Mouse (Mus musculus) hindbrain, embryonic 15.5 days (tissue): ENCODE results near the gene Gm20388. TPM values are rescaled to one million over a fixed set of nuclear protein-coding genes. Genes with fewer than 3 reads are reported as not detected.

ENCODE experiments used
- ATAC-seq: fragments of 200-750 bp; cut with Nextera tagmentation; 2 replicates; pipeline ENCODE4 v1.8.0; 2017; ENCODE audit warnings: low read depth, moderate number of reproducible peaks, moderate TSS enrichment; ENCODE audit not compliant: low FRiP score
- H3K27ac ChIP-seq: fragments of 300-500 bp; sonication (generic); replicated peaks from 2 replicates; pipeline ENCODE4 v1.5.1; 2015; ENCODE audit warnings: mild to moderate bottlenecking, inconsistent platforms
- H3K27me3 ChIP-seq: fragments of 300-500 bp; sonication (generic); 2 replicates; pipeline ENCODE4 v1.6.1; 2015; ENCODE audit warnings: control low read depth, inconsistent platforms
- H3K36me3 ChIP-seq: fragments of 300-500 bp; sonication (generic); 2 replicates; pipeline ENCODE4 v1.6.1; 2015; ENCODE audit warnings: control low read depth, inconsistent platforms
- H3K4me1 ChIP-seq: fragments of 300-500 bp; sonication (generic); replicated peaks from 2 replicates; pipeline ENCODE4 v1.6.1; 2015; ENCODE audit warnings: control low read depth, inconsistent platforms
- H3K4me2 ChIP-seq: fragments of 300-500 bp; sonication (generic); 2 replicates; pipeline ENCODE4 v1.6.1; 2015; ENCODE audit warnings: moderate library complexity, mild to moderate bottlenecking, inconsistent platforms
- H3K4me3 ChIP-seq: fragments of 300-500 bp; sonication (generic); 2 replicates; pipeline ENCODE4 v1.5.1; 2015; ENCODE audit warnings: mild to moderate bottlenecking, inconsistent platforms
- H3K9ac ChIP-seq: fragments of 300-500 bp; sonication (generic); 2 replicates; pipeline ENCODE4 v1.6.1; 2015; ENCODE audit warnings: inconsistent platforms
- H3K9me3 ChIP-seq: fragments of 300-500 bp; sonication (generic); 2 replicates; pipeline ENCODE4 v1.6.1; 2016; ENCODE audit warnings: control low read depth, inconsistent platforms
- WGBS: fragments of 180-500 bp; shearing (Covaris S2); methylation state at CpG from one replicate; pipeline ENCODE4 v1.1.7; 2015; 5-methylcytosine and 5-hydroxymethylcytosine counted together
- polyA plus RNA-seq: library from polyadenylated mRNA; unstranded; fragments of >200 nt; fragmentation: Nextera tagmentation; extraction: Ambion mirVana; gene quantifications from 2 replicates; pipeline ENCODE4 v1.2.1, GENCODE M21; 2015

Gene Gm20388
- polyA plus RNA-seq, 1 experiment from 2014 or later = 5.4 TPM

- Histone ChIP-seq H3K9ac (no peak overlapping the region), H3K4me3 (no peak overlapping the region), H3K27ac (no peak overlapping the region), H3K4me1 (peaks cover 5% of the 10 kb centered on the region), H3K27me3 (no peaks in the 10 kb centered on the region), H3K36me3 (peaks cover 12% of the 10 kb centered on the region), H3K9me3 (no peaks in the 10 kb centered on the region), H3K4me2 (no peak overlapping the region)
- 47% methylated on average over 19 of the region's 19 CpGs for WGBS
- ATAC-seq = peak; percentile 65
Observed at GRCm38 (mm10) chr8:124346852-124347523, 4436.3 kb downstream of the Gm20388 start.

- Histone ChIP-seq H3K4me1 (peaks cover 5% of the 10 kb centered on the region), H3K4me2 (no peak overlapping the region), H3K36me3 (peaks cover 10% of the 10 kb centered on the region), H3K27me3 (no peaks in the 10 kb centered on the region), H3K9ac (no peak overlapping the region), H3K4me3 (no peak overlapping the region), H3K9me3 (no peaks in the 10 kb centered on the region), H3K27ac (no peak overlapping the region)
- ATAC-seq = peak; percentile 12; the same call in 1 of the 2 replicates
- WGBS = 61% methylated on average over 1 of the region's 1 CpGs
Observed at GRCm38 (mm10) chr8:124348087-124348486, 4437.4 kb downstream of the Gm20388 start.

GRCm38 (mm10) chr8:124349663-124350062 is 4439.0 kb downstream of the Gm20388 start:
- no peaks in the 10 kb centered on the region for H3K9me3 ChIP-seq
- H3K27ac ChIP-seq = no peak overlapping the region
- H3K4me1 ChIP-seq = peaks cover 5% of the 10 kb centered on the region
- ATAC-seq = no peak
- H3K4me3 ChIP-seq = no peak overlapping the region
- H3K36me3 ChIP-seq = peaks cover 6% of the 10 kb centered on the region; the same call in 1 of the 2 replicates
- no peak overlapping the region for H3K9ac ChIP-seq
- H3K27me3 ChIP-seq = no peaks in the 10 kb centered on the region
- no peak overlapping the region for H3K4me2 ChIP-seq
- WGBS = 36% methylated on average over 7 of the region's 7 CpGs

GRCm38 (mm10) chr8:124351636-124352035 is 4441.0 kb downstream of the Gm20388 start:
- ATAC-seq = no peak
- H3K27ac ChIP-seq = no peak overlapping the region
- H3K36me3 ChIP-seq = no peaks in the 10 kb centered on the region
- H3K9ac ChIP-seq = no peak overlapping the region
- H3K27me3 ChIP-seq = no peaks in the 10 kb centered on the region
- no peaks in the 10 kb centered on the region for H3K9me3 ChIP-seq
- no peak overlapping the region for H3K4me2 ChIP-seq
- peaks cover 4% of the 10 kb centered on the region for H3K4me1 ChIP-seq
- H3K4me3 ChIP-seq = no peak overlapping the region
- 65% methylated on average over 5 of the region's 5 CpGs for whole genome bisulfite sequencing

- no peak overlapping the region for H3K9ac ChIP-seq
- WGBS = 84% methylated on average over 3 of the region's 3 CpGs
- no peaks in the 10 kb centered on the region for H3K4me1 ChIP-seq
- H3K4me3 ChIP-seq = no peak overlapping the region
- H3K4me2 ChIP-seq = no peak overlapping the region
- no peaks in the 10 kb centered on the region for H3K9me3 ChIP-seq
- H3K27ac ChIP-seq = no peak overlapping the region
- ATAC-seq = no peak
- no peaks in the 10 kb centered on the region for H3K27me3 ChIP-seq
- no peaks in the 10 kb centered on the region for H3K36me3 ChIP-seq
Observed at GRCm38 (mm10) chr8:124360911-124361310, 4450.3 kb downstream of the Gm20388 start.

- Histone ChIP-seq H3K9ac (no peak overlapping the region), H3K27me3 (no peaks in the 10 kb centered on the region), H3K4me3 (no peak overlapping the region), H3K9me3 (no peaks in the 10 kb centered on the region), H3K36me3 (no peaks in the 10 kb centered on the region), H3K4me2 (no peak overlapping the region), H3K4me1 (no peaks in the 10 kb centered on the region), H3K27ac (no peak overlapping the region)
- WGBS = 83% methylated on average over 11 of the region's 11 CpGs
- ATAC-seq = no peak
Observed at GRCm38 (mm10) chr8:124361773-124362427, 4451.3 kb downstream of the Gm20388 start.

- Histone ChIP-seq H3K9me3 (no peaks in the 10 kb centered on the region), H3K27me3 (no peaks in the 10 kb centered on the region), H3K9ac (no peak overlapping the region), H3K4me1 (no peaks in the 10 kb centered on the region), H3K4me2 (no peak overlapping the region), H3K36me3 (no peaks in the 10 kb centered on the region), H3K27ac (no peak overlapping the region), H3K4me3 (no peak overlapping the region)
- WGBS = 78% methylated on average over 7 of the region's 7 CpGs
- no peak for ATAC-seq
Observed at GRCm38 (mm10) chr8:124362589-124362988, 4451.9 kb downstream of the Gm20388 start.

GRCm38 (mm10) chr8:124363337-124363736 is 4452.7 kb downstream of the Gm20388 start:
- H3K4me2 ChIP-seq = no peak overlapping the region
- no peak overlapping the region for H3K4me3 ChIP-seq
- no peak for ATAC-seq
- no peaks in the 10 kb centered on the region for H3K36me3 ChIP-seq
- H3K27ac ChIP-seq = no peak overlapping the region
- no peak overlapping the region for H3K9ac ChIP-seq
- 95% methylated on average over 15 of the region's 15 CpGs for whole genome bisulfite sequencing
- H3K4me1 ChIP-seq = no peaks in the 10 kb centered on the region
- H3K9me3 ChIP-seq = no peaks in the 10 kb centered on the region
- H3K27me3 ChIP-seq = no peaks in the 10 kb centered on the region

- no peak overlapping the region for H3K4me2 ChIP-seq
- 20% methylated on average over 8 of the region's 8 CpGs for WGBS
- ATAC-seq = no peak
Observed at GRCm38 (mm10) chr8:124368213-124368612, 4457.6 kb downstream of the Gm20388 start.

GRCm38 (mm10) chr8:124370422-124371183 is 4460.0 kb downstream of the Gm20388 start:
- H3K27ac ChIP-seq = no peak overlapping the region
- no peaks in the 10 kb centered on the region for H3K9me3 ChIP-seq
- 80% methylated on average over 17 of the region's 17 CpGs for WGBS
- no peak overlapping the region for H3K9ac ChIP-seq
- no peaks in the 10 kb centered on the region for H3K27me3 ChIP-seq
- 0 out of 2 replicates have a peak, but pooled peaks cover 5% of the 10 kb centered on the region for H3K36me3 ChIP-seq
- ATAC-seq = no peak
- no peaks in the 10 kb centered on the region for H3K4me1 ChIP-seq
- no peak overlapping the region for H3K4me3 ChIP-seq
- no peak overlapping the region for H3K4me2 ChIP-seq

More at GRCm38 (mm10) chr8:124368213-124368612, 4457.6 kb downstream of the Gm20388 start:
- no peak overlapping the region for H3K27ac ChIP-seq
- no peaks in the 10 kb centered on the region for H3K9me3 ChIP-seq
- H3K4me1 ChIP-seq = no peaks in the 10 kb centered on the region
- no peak overlapping the region for H3K4me3 ChIP-seq
- no peak overlapping the region for H3K9ac ChIP-seq
- H3K36me3 ChIP-seq = 0 out of 2 replicates have a peak, but pooled peaks cover 5% of the 10 kb centered on the region
- H3K27me3 ChIP-seq = no peaks in the 10 kb centered on the region

GRCm38 (mm10) chr8:124371410-124372123 is 4460.9 kb downstream of the Gm20388 start:
- no peaks in the 10 kb centered on the region for H3K9me3 ChIP-seq
- no peak overlapping the region for H3K4me3 ChIP-seq
- no peak overlapping the region for H3K4me2 ChIP-seq
- no peaks in the 10 kb centered on the region; the same call in 1 of the 2 replicates for H3K4me1 ChIP-seq
- H3K27me3 ChIP-seq = no peaks in the 10 kb centered on the region
- H3K9ac ChIP-seq = no peak overlapping the region
- no peak overlapping the region for H3K27ac ChIP-seq
- WGBS = 95% methylated on average over 23 of the region's 23 CpGs
- ATAC-seq = no peak
- H3K36me3 ChIP-seq = 0 out of 2 replicates have a peak, but pooled peaks cover 5% of the 10 kb centered on the region
